Mouse (Mus musculus): Measurements from ENCODE around the gene Hagh.
A peak's percentile ranks its signal among the peaks of the same experiment; 100 is the strongest.

Hagh gene

DNA sequence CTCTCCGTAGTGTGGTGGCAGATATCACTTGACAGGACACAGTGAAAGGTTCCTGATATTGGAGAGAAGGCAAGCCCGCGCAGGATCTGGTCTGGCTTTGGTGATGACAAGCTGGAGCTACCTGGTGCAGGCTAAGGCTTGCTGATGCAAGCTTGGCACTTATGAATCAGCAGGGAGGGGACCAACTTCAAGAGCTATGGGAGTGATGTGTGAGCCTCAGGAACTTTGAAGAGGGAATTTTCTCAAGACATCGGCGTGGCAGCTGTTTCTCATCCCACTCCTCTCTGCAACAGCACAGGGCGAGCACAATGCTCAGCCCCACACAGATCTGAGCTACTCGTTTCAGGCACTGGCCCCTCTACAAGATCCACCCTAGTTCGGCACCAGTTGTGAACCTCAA lies at the start of gene Hagh:
Gene Hagh, plus strand, starts transcription at position 302 of the 400 bp plus-strand sequence.
- DNase-seq, result no peak

DNA sequence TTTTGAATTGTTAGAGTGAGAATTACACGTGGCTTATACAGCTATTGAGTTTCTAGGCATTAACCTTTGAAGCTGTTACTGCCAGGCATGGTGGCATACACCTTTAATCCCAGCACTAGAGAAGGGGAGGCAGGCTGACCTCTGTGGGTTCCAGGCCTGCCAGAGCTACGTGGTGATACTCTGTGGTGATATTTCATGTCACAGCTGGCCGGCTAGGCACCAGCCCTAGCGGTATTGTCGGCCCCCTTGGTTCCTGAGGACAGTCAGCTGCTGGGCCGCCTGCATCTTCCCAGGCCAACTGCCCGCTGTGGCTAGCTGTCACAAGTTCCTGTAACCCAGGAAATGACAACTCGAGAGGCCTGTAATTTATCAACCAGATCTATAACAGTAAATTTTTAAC lies 47.8 kb upstream of the Hagh start:
- peak in 1 of 2 experiments; percentile 7 for DNase-seq

DNA sequence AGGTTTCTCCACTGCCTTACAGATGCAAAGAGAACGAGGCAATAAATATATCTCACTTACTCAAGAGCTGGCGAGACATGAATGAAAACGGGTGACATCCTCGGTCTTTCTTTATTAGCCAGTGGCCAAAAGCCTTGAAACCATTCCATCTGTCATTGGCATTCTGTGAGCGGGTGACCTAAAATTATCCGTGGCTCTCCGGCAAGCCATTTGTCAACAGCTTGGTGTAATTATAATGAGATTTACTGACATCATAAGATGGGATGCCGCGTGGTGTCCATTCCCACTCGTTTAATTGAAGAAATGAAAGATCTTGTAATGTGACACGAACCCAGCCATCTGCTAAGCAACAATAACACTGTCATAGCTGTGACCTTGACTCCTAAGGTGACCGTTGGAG lies 45.2 kb upstream of the Hagh start:
- DNase-seq, result no peak

DNA sequence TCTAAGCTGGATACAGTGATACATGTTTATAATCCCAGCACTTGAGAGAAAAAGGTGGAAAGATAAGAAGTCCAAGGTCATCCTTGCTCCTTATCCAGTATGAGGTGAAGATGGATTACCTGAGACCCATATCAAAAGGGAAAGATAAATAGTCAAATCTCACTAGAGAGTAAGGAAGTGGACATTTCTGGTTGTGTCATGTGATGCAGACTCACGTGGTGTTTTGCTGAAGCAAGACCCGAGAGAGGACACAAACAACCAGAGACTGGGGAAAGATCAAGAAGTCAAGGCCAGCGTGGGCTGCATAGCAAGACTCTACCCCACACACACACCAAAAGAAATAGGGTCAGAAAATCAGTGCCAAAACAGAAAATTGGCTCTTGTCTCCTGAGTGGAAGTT lies 43.0 kb upstream of the Hagh start:
- no peak for DNase-seq

DNA sequence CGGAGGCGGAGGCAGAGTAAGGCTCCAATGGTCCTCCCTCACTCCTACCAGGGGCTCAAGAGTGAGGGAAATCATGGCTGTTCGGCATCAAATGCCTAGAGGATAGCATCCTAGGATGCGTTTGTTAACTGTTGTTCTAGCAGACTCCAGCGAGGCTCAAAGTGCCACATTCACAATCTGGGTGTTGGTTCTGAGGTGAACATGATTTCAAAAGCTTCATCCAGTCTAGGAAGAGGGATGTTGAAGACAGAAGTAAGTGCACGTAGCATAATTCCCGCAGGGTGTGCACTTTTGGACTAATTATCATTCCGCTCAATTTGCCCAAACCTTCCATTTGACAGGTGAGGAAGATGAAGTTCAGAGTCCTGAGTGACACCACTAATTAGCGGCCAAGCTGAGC lies 41.7 kb upstream of the Hagh start:
- no peak for DNase-seq

DNA sequence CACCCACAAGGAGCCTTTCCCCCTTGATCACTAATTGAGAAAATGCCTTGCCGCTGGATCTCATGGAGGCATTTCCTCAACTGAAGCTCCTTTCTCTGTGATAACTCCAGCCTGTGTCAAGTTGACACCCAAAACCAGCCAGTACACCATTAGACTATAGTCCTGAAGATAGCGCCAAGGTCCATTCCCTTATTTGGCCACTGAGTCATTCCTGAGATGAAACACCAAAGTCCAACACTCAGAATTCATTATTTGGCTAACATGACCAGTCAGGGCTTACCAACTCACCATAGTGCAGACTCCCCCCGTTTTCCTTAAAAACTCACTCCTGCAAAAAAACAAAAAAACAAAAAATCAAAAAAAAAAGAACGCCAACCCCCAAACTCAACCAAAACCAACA lies 40.5 kb upstream of the Hagh start:
- peak in 1 of 2 experiments; percentile 12 for DNase-seq

DNA sequence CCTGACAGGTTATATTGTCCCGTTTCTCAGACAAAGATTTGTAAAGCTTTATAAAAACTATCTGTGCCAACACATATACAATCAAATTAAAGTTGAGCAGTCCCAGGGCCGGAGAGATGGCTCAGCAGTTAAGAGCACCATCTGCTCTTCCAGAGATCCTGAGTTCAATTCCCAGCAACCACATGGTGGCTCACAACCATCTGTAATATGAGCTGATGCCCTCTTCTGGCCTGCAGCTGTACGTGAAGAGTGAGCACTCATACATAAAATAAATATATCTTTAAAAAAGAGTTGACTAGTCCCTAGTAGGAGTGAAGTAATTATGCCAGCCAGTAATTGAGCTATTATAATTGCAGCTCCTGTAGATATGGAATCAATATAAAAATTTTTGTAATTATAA lies 39.4 kb upstream of the Hagh start:
- no peak for DNase-seq

DNA sequence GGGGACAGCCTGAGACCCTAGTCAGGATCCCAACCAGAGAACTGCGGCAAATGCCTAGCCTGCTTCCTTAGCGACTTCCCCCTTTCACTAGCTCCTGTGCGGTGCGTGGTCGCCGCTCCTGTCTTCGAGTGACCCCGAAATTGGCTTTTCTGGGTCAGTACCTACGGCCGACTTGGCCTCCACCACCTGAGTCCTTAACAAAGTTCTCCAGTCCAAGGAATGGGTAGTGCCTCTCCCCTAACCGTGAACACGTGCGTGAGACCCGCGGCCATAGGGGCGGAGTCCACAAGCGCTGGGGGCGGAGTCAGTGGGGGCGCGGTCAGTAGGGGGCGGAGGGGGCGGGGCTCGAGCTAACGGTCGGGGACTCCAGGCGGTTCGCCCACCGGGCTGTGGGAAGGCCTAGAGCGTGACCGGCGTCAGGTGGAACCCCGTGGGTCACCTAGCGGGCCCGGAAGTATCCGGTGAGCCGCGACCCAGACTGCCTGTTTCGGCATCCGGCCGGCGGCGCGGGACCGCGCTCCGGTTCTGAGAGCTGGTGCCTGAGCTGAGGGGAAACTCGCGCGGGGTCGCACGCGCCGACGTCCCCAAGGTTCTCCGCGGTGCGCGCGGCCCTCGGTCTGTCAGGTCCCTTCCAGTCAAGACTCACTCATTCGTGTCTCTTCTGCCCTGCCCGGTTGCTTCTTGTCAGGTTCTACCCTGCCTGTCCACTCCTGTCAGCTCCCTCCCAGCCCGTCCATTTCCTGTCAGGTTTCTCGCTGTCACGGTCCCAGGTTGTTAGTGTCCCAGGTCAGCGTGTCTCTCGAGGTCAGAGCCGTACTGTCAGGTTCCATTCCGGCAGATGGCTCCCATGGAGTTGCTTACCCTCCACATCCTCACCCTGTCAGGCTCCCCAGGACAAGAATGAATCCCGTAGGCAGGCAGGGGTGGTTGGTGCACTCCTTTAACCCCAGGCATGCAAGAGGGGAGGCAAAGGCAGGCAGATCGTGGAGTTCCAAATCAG lies 35.7 kb upstream of the Hagh start, which contains the start of gene Meiob:
Gene Meiob, plus strand, starts transcription at position 338 of the 1,000 bp plus-strand sequence.
- peak; percentile 79 to 91 for DNase-seq

DNA sequence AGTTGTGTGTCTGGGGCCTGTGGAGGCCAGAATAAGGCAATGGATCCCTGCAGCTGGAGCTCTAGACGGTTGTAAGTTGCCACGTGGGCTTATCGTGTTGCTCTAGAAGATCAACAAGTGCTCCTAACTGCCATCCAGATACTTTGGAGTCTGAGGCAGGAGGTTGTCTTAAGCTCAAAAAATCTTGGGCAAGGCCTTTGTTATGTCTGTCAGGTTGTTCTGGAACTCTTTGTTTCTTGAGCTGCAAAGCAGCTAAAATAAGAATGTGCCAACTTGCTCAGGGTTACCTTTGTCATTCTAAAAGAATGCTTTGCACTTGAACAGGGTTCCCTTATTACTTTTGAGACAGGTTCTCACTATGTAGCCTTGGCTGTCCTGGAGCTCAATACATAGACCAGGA lies 28.7 kb upstream of the Hagh start:
- no peak for DNase-seq

DNA sequence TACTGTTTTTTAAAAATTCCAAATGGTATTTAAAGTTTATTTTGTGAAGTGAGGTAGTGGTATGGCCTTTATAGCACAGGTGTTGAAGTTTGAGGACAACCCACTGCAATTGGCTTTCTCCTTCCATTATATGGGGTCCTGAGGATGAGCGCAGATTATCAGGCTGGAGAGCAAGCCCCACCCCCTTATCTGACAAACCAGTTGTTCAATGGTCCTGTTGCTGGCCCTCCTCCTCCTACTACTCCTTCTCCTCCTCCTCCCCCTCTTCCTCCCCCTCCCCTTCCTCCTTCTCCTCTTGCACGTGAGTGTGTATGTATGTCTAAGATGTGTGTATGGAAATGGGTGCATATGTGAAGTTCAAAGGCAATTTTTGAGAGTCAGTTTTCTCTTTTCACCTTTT lies 27.7 kb upstream of the Hagh start:
- no peak for DNase-seq

DNA sequence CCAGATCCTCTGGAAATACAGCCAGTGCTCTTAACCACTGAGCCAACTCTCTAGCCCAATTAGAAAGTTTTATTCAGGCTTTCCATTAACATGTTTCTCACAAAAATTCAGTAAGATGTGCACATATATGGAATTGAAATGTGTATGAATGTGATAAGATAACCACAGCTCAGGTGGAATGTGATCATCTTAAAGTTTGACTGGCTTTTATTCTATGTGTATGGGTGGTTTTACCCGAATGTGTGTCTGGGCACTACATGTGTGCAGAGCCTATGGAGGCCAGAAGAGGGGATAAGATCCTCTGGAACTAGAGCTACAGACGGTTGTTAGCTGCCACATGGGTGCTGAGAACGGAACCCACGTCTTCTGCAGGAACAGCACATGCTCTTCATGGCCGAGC lies 24.7 kb upstream of the Hagh start:
- DNase-seq, result no peak

DNA sequence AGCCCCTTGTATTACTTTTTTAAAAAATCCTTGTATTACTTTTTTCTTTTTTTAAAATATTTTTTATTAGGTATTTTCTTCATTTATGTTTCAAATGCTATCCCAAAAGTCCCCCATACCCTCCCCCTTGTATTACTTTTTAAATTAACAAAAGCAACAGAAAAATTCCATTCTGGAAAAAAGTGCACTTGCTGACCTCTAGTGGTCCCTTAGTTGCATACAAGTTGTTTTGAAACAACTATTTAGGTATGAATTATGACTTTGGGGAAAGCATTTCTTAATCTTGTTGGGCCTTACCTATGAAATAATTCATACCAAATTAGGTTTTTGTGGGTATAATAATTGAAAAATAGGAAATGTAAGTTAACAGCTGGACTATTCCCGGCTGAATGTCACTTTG lies 22.4 kb upstream of the Hagh start:
- DNase-seq, result peak; percentile 10 to 12

DNA sequence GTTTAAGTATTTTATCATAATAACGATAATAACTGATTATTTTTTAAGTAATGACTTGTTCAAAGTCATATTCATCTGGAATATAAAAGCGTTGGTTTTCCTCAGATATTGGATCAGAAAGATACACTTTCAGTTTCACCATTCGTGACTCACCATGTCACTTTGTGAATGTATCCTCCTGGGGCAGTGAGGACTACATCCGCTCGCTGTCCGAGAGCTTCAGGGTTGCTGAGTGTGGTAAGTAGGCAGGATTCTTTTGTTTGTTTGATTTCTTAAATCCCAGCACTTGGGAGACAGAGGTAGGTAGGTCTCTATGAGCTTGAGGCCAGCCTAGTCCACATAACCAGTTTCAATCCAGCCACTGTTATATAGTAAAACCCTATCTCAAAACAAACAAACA lies 21.8 kb upstream of the Hagh start:
- peak in 1 of 2 experiments; percentile 20 for DNase-seq

DNA sequence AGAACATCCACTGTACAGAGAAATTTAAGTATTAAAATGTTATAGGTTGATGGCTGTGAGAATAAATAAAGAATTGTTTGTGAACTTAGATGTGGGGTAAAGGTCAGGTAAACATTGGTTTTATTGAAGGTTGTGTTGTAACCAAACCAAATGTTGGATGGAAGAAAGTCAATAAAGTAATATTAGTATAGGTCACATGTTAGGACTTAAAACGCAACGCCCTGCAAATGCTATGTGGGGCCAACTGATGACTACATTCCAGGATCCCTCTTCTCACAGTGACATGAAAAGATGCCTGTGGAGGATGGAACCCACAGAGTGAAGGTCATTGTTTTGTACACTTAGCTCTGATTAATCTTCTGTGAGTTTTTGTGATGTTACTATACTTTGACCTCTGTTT lies 20.5 kb upstream of the Hagh start:
- no peak for DNase-seq

DNA sequence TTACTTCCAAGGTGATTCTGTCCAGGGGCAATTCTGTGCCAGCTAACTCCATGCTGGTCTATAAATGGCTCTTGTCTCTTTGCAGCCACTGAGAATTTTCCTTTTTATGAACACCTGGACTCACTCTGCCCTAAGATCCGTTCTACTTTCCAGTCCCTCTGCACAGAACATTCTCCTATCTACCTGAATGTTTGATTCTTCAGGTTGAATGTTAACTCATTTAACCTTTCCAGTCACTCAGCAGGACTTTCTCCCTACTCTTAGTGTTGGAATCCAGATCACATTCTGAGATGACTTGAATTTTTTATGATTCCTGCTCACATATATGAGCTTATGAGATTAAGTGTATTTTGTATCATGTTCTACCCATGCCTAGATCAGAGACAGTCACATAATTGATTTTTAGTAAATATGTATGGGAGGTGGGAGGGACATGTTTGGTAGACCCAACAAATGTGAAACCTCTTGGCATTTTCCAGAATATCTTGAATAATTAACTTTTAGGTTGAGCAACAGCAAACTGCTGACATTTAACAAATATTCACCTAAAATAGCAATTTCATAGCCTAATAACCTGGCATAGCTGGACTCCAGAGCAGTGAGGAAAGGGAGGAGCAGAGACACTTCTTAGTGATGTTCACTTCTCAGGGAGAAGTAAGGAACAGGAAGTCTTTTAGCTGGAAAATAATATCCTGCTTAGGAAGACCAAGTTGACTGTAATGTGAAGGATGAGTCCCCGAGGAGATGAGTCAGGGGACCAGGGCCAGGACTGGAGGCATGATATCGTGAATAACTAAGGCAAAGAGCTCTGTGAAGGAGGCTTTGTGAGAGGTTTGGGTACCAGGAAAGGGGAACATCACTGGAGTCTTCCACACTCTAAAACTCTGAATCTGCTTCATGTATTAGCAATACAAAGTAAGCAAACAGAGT lies 18.3 kb upstream of the Hagh start:
- DNase-seq, result peak; percentile 43 to 51

DNA sequence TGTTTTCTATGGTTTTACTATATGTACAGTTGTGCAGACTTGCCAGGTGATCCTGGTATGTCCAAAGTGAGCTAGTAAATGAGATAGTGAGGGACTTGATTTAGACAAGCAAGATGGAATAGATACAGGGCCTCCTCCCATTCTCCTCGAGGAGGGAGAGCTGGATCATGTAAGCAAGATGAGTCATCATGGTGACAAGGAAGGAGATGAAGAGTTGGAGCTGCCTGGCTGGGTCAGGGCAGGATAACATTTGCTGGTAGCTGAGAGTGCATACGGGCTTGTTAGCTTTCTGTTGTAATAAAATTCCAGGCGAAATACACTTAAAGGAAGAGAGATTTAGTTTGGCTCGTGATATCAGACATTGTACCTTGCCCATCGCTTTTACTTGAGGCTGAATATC lies 398 bp downstream of the Hagh start:
- no peak for DNase-seq

DNA sequence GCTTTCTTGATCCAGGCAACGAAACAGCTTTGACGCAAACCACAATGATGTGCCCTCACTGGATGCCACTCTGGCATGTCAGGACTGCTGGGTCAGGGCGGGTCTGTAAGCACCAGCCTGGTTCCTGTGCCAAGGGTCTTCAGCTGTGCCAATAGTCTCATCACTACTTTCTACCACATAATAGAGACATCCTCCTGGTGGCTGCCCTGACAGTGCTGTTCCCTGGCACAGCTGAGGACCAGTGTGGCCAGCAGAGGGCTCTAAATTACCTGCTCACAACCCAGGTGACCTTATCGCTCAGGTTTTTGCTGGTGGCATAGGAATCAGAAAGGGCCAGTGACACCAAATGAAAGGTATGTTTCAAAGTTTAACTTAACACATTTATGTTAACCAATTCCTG lies 1.2 kb downstream of the Hagh start:
- peak; percentile 71 to 81 for DNase-seq

DNA sequence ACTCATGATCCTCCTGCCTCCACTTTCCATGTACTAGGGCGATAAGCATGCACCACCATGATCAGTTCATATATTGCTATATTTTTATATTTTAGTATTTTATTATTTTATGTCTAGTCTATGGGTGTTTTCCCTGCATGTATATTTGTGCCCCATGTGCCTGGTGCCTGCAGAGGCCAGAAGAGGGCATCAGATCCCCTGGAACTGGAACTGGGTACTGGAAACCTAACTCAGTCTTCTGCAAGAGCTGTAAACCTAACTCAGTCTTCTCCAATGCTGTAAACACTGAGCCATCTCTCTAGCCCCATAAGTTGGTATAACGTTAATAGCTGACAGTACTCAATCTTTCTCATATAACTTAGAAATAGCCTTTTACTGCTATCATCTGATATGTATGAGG lies 2.7 kb downstream of the Hagh start:
- peak; percentile 53 to 62 for DNase-seq

DNA sequence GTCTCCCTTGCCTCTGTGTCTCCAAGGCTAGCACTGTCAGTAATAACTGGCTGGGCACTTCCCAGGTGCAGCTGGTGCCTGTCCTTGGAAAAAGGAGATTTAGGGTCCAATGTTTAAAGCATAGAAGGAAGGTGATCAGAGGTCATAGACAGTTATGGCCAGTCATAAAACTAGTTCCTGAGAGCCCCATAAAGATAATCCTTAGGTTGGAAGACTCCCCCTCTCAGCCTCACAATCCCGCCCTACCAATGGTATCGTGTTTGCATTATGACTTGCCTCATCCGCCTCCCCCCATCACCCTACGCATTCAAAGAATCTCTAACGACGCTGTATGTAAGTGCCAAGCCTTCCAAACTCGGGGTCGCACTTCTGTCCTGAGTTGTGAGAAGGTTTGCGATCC lies 4.6 kb downstream of the Hagh start:
- no peak for DNase-seq

DNA sequence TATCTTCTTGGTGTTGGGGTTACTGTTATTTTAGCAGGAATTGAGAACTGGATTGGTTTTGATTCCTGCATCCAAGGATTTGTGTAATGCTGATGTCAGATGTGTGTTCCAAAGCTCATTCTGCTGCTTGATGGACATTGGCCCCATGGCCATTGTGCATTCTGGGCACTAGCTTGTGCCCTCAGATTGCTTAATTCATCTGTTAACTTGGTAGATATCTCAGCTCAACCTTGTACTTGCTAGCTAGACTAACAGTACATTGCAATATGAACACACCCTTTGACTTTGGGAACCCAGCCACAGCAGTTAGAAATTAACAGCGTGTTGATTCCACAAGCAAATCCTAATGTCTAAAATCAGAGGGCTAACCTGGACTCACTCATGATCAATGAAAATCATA lies 7.4 kb downstream of the Hagh start:
- peak; percentile 74 to 85 for DNase-seq

DNA sequence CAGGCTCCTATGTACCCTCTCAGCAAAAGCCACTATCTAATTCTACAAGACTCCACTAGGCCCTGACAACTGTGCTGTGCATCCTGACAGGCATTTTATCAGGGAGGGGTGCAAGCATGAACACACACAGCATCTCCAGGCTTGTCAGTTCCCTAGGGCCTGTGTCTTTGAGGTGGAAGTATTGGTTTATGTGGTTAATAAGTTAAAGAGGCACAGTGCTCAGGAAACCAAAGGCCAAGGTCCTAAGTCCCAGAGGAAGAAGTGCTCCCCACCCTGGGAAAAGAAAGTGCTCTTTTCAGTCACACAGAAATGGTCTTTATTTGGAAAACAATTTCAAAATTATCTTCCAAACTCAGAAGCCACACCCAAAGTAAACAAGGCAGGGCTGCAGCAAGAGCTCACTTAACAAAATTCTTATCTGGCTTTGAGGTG lies 8.7 kb downstream of the Hagh start:
- DNase-seq, result peak; percentile 52 to 80

DNA sequence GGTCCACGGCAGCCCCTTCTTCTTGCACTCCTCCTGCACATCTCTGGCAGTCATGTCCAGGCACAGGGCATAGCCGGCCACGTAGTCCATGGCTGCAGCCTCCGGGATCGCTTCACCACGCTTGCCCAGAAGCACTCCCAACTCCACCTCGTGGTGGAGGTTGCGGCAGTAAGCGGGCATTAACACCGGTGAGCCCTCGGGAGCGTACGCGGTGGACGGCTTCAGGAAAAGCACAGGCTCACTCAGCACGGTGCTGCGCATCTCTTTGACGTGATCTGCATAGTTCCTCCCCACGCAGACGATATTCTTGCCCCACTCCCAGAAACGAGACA lies 9.8 kb downstream of the Hagh start:
- DNase-seq, result no peak

DNA sequence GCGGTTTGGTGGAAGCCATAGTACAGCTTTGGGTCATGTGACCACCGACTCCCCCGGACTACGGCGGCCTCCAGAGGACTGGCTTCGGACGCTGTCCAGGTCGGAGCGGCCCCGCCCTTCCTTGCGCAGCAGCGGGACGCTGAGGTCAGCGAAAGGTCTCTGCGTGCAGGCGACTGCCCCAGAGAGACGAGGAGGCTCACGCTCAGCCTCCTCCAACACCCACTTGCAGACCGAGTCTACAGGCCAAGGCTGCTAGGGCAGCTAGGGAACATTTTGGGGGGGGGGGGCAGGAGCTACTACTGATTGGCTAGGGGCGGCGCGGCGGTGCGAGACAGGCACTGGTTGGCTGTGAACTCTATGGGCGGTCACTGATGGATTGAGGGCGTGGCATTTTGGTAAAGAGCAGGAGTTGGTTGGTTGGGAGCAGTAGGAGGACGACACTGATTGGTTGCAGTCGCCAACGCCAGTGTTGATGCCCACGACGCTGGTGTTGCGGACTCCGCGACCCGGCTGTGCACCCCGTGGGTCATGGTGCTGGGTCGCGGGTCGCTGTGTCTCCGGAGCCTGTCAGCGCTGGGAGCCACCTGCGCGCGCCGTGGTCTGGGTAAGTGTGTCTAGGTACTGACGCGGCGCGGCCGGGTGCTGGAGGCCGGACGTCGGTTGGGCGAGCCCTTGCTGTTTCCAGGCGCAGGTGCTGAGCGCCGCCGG lies 10.3 kb downstream of the Hagh start, which contains the start of gene Fahd1:
Gene Fahd1, minus strand, starts transcription at position 300 of the 708 bp plus-strand sequence.
- DNase-seq, result peak; percentile 97 to 99

Measured in kidney, postnatal 36 days (tissue).